Mouse (Mus musculus): ENCODE measurements around the gene Syt8. TPM values are rescaled to one million over a fixed set of nuclear protein-coding genes. Genes with fewer than 3 reads are reported as not detected.

The Syt8 gene
- polyA plus RNA-seq, 1 experiment: not detected

DNA sequence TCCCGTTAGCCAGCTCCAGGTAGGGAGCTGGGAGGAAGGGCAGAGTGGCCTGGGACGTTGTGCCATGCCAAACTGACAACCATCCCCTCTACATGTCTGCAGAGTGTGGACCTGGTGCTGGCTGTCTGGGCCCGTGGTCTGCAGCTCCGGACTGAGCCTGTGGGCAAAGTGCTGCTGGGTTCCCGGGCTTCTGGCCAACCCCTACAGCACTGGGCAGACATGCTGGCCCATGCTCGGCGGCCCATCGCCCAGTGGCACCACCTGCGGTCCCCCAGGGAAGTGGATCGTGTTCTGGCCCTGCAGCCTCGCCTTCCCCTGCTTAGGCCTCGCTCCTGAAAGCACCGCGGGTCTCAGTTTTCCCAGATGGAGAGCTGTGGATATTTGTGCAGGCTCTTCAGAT, 5.3 kb downstream of the Syt8 start:
- H3K4me3 ChIP-seq (replicated peaks): no peak overlapping the region
- H3K36me3 ChIP-seq (ENCODE audit: control insufficient read depth): no peaks in the 10 kb centered on the region
- H3K4me1 ChIP-seq (ENCODE audit: control insufficient read depth): peaks cover 8% of the 10 kb centered on the region
- TF ChIP-seq GATA1 (IDR thresholded peaks at IDR 0.05; ENCODE audit: low read length) (no peak), TAL1 (IDR thresholded peaks at IDR 0.05; ENCODE audit: low read length) (no peak)
- H3K9me3 ChIP-seq (ENCODE audit: control insufficient read depth, low read length): no peaks in the 10 kb centered on the region
- 0 out of 2 replicates have a peak, but pooled peaks cover 2% of the 10 kb centered on the region for H3K27me3 ChIP-seq (ENCODE audit: control insufficient read depth)

DNA sequence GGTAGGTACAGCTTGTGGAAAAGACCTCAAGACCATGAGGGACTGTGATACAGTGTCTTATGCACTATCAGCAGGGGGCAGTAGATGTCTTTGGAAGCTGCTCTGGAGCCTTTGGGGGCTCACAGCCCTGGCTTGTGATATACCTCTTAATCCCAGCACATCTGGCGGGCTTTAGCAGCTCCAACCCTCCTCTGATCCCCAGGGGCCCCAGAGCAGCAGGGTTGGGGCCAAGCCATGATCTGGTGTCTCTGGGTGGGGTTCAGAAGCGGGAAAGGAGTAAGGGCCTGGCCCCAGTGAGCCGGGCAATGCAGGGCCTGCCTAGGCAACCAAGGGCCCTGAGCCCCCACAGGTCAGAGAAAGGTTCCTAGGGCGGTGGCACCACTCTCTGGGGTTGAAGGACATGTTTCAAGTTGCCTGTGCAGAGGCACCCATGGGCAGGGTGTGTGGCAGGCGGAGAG, 6.0 kb downstream of the Syt8 start:
- Histone ChIP-seq H3K4me3 (replicated peaks) (no peak overlapping the region), H3K36me3 (ENCODE audit: control insufficient read depth) (no peaks in the 10 kb centered on the region), H3K9me3 (ENCODE audit: control insufficient read depth, low read length) (no peaks in the 10 kb centered on the region), H3K4me1 (ENCODE audit: control insufficient read depth) (peaks cover 2% of the 10 kb centered on the region; the same call in 1 of the 2 replicates), H3K27me3 (ENCODE audit: control insufficient read depth) (0 out of 2 replicates have a peak, but pooled peaks cover 2% of the 10 kb centered on the region)
- TF ChIP-seq GATA1 (IDR thresholded peaks at IDR 0.05; ENCODE audit: low read length) (no peak), TAL1 (IDR thresholded peaks at IDR 0.05; ENCODE audit: low read length) (no peak)

DNA sequence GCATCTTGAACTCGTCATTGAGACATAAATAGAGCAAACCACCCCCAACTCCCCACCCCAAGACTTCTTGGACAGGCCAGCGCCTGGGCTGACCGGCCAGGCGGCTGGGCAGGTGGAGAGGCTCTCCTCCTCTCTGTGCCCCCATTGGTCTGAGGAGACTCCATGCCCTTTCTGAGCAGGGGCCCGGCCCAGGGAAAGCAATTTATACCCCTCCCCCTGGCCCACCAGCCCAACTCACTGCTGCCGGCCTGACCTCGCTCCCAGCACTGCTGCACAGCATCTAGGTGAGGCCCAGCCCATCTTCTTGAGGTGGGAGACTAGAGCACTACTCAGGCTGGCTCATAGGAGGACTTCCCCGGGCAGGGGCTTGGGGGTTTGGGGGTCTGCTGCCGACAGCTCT, 6.9 kb downstream of the Syt8 start, which contains the start of gene Tnni2:
Tnni2 (plus strand) TSS at position 224 of the 400 bp plus-strand sequence.
- no peak within 1 kb of the TSS for H3K4me3 ChIP-seq (replicated peaks)
- TF ChIP-seq GATA1 (IDR thresholded peaks at IDR 0.05; ENCODE audit: low read length): no peak
- TF ChIP-seq TAL1 (IDR thresholded peaks at IDR 0.05; ENCODE audit: low read length): no peak
- no peaks in the 10 kb centered on the region for H3K9me3 ChIP-seq (ENCODE audit: control insufficient read depth, low read length)
- peaks cover 2% of the 10 kb centered on the region; the same call in 1 of the 2 replicates for H3K4me1 ChIP-seq (ENCODE audit: control insufficient read depth)
- 0 out of 2 replicates have a peak, but pooled peaks cover 2% of the 10 kb centered on the region for H3K27me3 ChIP-seq (ENCODE audit: control insufficient read depth)
- no peaks in the 10 kb centered on the region for H3K36me3 ChIP-seq (ENCODE audit: control insufficient read depth)

DNA sequence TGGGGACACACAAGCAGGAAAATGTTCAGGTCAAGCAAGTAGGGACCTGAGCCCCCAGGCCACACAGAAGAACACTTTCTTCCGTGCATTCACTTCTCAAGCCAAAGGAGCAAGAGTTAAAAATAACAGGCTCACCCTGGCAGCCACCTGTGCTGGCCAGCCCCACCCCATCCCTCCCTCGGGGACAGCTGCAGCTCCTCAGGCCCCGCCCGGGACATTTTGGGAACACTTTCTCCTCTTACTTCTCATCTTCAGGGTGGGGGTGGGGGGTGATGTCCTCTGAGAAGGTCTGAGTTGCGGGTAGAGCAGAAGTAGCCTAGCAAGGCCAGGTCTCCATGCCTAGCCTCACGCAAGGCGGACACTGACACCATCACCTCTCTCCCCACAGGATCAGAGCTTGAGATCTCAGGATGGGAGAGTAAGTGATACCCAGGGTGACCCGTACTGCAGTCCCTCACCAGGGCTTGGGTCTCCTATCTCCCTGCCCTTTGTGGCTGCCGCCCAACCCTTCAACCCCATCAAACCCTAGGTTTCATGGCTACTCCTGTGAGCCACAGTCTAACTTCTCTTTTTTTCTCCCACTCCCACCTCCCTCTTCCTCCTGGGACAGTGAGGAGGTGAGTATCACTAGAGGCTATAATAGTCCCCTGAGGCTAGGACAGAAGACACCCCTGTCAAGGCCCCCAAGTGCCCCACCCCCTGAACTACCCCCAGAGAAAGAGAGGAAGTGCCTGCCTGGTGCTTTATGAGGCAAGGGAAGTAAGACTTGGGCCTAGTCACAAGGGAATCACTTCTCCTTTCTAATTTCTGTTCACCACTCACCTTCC, 7.6 kb downstream of the Syt8 start:
- H3K36me3 ChIP-seq (ENCODE audit: control insufficient read depth): no peaks in the 10 kb centered on the region
- H3K27me3 ChIP-seq (ENCODE audit: control insufficient read depth): 0 out of 2 replicates have a peak, but pooled peaks cover 1% of the 10 kb centered on the region
- peaks cover 1% of the 10 kb centered on the region; the same call in 1 of the 2 replicates for H3K4me1 ChIP-seq (ENCODE audit: control insufficient read depth)
- TF ChIP-seq TAL1 (IDR thresholded peaks at IDR 0.05; ENCODE audit: low read length) (no peak), GATA1 (IDR thresholded peaks at IDR 0.05; ENCODE audit: low read length) (no peak)
- H3K9me3 ChIP-seq (ENCODE audit: control insufficient read depth, low read length): no peaks in the 10 kb centered on the region
- no peak overlapping the region for H3K4me3 ChIP-seq (replicated peaks)

DNA sequence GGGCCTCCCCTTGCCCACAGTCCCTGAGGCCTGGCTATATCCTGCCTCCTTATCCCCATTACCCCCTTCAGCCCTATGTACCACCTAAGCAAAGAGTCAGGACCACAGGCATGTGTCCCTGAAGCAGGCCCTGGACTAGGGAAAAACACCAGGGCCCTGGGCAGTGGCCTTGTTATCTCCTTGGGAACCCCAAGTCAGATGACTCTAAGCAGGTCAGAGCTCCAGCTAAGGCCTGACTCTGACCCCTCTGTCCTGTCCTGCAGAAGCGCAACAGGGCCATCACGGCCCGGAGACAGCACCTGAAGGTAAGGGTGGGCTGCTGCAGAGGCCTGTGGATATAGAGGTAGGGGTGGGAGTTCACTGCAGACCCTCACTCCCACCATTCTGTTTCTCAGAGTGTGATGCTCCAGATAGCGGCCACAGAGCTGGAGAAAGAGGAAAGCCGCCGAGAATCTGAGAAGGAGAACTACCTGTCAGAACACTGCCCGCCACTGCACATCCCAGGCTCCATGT, 8.3 kb downstream of the Syt8 start:
- H3K27me3 ChIP-seq (ENCODE audit: control insufficient read depth): no peaks in the 10 kb centered on the region
- TF ChIP-seq GATA1 (IDR thresholded peaks at IDR 0.05; ENCODE audit: low read length) (no peak), TAL1 (IDR thresholded peaks at IDR 0.05; ENCODE audit: low read length) (no peak)
- H3K4me1 ChIP-seq (ENCODE audit: control insufficient read depth): no peaks in the 10 kb centered on the region

DNA sequence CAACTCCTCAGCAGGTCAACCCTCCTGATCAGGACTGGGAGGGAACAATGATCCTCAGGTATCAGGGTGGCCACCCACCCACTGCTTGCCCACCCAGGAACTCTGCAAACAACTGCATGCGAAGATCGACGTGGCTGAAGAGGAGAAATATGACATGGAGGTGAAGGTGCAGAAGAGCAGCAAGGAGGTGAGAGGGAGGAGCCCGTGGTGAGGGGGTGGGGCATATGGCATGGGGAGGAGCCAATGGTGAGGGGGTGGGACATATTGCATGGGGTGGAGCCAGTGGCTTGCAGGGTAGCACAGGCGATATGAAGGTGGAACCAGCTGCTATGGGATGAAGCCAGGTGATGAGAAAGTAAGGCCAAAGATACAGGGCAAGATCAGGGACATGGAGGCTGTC, 8.8 kb downstream of the Syt8 start:
- Histone ChIP-seq H3K4me1 (ENCODE audit: control insufficient read depth) (no peaks in the 10 kb centered on the region), H3K27me3 (ENCODE audit: control insufficient read depth) (no peaks in the 10 kb centered on the region), H3K9me3 (ENCODE audit: control insufficient read depth, low read length) (no peaks in the 10 kb centered on the region), H3K4me3 (replicated peaks) (no peak overlapping the region), H3K36me3 (ENCODE audit: control insufficient read depth) (no peaks in the 10 kb centered on the region)
- TF ChIP-seq GATA1 (IDR thresholded peaks at IDR 0.05; ENCODE audit: low read length) (no peak), TAL1 (IDR thresholded peaks at IDR 0.05; ENCODE audit: low read length) (no peak)

More for the DNA sequence above, 8.3 kb downstream of the Syt8 start:
- H3K4me3 ChIP-seq (replicated peaks): no peak overlapping the region
- no peaks in the 10 kb centered on the region for H3K36me3 ChIP-seq (ENCODE audit: control insufficient read depth)
- H3K9me3 ChIP-seq (ENCODE audit: control insufficient read depth, low read length): no peaks in the 10 kb centered on the region

DNA sequence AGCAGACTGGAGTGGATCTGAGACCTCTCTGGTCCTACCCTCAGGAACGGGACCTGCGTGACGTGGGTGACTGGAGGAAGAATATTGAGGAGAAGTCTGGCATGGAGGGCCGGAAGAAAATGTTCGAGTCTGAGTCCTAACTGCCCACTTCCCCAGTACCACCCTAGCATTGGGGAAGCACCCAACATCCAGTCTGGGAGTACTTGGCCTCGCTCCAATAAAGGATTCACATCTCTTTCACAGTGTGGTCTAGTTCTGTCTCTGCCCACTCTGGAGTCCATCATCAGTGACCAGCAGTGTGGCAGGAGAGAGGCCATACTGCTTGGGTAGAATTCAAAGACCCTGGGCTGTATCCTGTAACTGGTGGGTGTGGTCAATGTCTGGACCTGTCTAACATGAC, 9.5 kb downstream of the Syt8 start:
- no peaks in the 10 kb centered on the region for H3K36me3 ChIP-seq (ENCODE audit: control insufficient read depth)
- no peak overlapping the region for H3K4me3 ChIP-seq (replicated peaks)
- H3K9me3 ChIP-seq (ENCODE audit: control insufficient read depth, low read length): no peaks in the 10 kb centered on the region

DNA sequence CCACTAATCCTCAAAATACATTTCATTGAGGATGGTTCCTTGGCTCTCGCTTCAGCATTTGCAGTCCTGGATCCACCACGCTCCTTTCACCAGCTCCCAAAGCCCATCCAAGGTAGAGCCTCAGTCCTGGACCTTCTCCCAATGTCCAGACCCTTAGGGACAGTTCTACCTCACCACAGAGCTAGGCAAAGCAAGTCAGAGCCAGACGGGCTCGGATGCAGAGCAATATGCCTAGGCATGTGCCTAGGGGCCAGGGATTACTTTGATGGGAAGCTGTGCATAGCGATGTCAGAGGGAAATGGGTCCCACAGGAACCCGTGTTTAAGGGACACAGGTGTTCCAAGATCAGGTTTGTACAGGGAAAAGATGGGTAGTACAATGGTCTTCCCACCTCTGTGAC, 10.7 kb downstream of the Syt8 start:
- H3K36me3 ChIP-seq (ENCODE audit: control insufficient read depth): no peaks in the 10 kb centered on the region
- no peaks in the 10 kb centered on the region for H3K27me3 ChIP-seq (ENCODE audit: control insufficient read depth)
- H3K4me3 ChIP-seq (replicated peaks): no peak overlapping the region
- no peaks in the 10 kb centered on the region for H3K4me1 ChIP-seq (ENCODE audit: control insufficient read depth)
- TF ChIP-seq TAL1 (IDR thresholded peaks at IDR 0.05; ENCODE audit: low read length) (no peak), GATA1 (IDR thresholded peaks at IDR 0.05; ENCODE audit: low read length) (no peak)
- H3K9me3 ChIP-seq (ENCODE audit: control insufficient read depth, low read length): no peaks in the 10 kb centered on the region

More for the DNA sequence above, 9.5 kb downstream of the Syt8 start:
- TF ChIP-seq GATA1 (IDR thresholded peaks at IDR 0.05; ENCODE audit: low read length) (no peak), TAL1 (IDR thresholded peaks at IDR 0.05; ENCODE audit: low read length) (no peak)
- H3K27me3 ChIP-seq (ENCODE audit: control insufficient read depth): no peaks in the 10 kb centered on the region
- H3K4me1 ChIP-seq (ENCODE audit: control insufficient read depth): no peaks in the 10 kb centered on the region

DNA sequence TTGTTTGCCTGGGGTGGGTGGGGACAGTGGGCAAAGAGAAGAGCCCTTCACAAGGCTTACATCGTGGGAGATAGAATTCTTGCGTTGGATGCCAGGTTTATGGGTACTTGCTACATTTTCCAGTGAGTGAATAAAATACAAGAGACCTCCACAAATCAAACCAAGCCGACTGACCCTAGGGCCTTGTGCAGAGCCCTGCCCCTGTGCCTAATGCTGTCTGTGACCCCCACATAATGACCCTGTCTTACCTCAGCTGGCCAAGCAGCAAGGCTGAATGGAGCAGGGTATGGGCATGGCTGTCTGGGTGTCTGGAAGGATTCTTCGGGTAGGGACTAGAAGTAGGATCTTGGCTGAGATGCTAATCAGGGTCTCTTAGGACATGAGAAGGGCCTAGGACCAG, 11.6 kb downstream of the Syt8 start:
- Histone ChIP-seq H3K9me3 (ENCODE audit: control insufficient read depth, low read length) (no peaks in the 10 kb centered on the region), H3K4me1 (ENCODE audit: control insufficient read depth) (no peaks in the 10 kb centered on the region), H3K27me3 (ENCODE audit: control insufficient read depth) (no peaks in the 10 kb centered on the region), H3K4me3 (replicated peaks) (no peak overlapping the region), H3K36me3 (ENCODE audit: control insufficient read depth) (no peaks in the 10 kb centered on the region)
- TF ChIP-seq GATA1 (IDR thresholded peaks at IDR 0.05; ENCODE audit: low read length) (no peak), TAL1 (IDR thresholded peaks at IDR 0.05; ENCODE audit: low read length) (no peak)

Measured in erythroblast, embryonic 14.5 days (primary cell).